Mouse (Mus musculus) CD4-positive helper T cell, adult 2 months (primary cell): ENCODE results near the gene Pak4.
"Not testable (repeated sequence)": the region's sequence is repeated elsewhere in the genome, so short reads cannot be mapped to it uniquely, and the experiment has no call there.

ENCODE experiments used
- DNase-seq: peaks from one replicate; pipeline ENCODE4 v3.0.0-alpha.2; 2012; ENCODE audit warnings: low read depth, missing footprints, low spot score

Pak4 gene

GRCm38 (mm10) chr7:28597642-28598446, at the start of gene Pak4, which contains the start of gene Samd4b:
Gene Pak4 (minus strand): TSS chr7:28598185.
Gene Samd4b (minus strand): TSS chr7:28598144.
- DNase-seq = peak; percentile 99

- DNase-seq = peak; percentile 23
Measured at GRCm38 (mm10) chr7:28647016-28647415, 49.0 kb upstream of the Pak4 start.

DNA sequence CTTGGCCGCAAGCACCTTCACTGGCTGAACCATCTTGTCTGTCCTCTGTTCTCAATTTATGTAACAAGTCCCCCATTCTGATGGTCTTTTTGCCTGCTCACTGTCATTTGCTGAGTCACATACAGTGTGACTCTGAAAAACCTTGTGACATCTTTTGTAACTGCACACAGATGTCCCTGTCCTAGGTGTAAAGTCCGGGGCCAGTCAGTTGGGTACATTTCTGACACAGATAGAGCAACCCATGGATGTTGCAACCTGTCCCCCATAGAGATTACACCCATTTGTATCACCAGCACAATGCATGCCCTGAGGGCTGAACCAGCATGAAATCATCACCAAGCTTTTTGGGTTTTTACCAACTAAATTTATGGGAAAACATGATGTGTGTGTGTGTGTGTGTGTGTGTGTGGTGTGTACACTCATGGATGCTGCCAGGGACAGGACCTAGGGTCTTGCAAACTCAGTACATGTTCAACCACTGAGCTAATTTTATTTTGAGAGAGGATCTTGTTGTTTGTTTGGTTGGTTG, 48.0 kb upstream of the Pak4 start:
- no peak for DNase-seq

DNA sequence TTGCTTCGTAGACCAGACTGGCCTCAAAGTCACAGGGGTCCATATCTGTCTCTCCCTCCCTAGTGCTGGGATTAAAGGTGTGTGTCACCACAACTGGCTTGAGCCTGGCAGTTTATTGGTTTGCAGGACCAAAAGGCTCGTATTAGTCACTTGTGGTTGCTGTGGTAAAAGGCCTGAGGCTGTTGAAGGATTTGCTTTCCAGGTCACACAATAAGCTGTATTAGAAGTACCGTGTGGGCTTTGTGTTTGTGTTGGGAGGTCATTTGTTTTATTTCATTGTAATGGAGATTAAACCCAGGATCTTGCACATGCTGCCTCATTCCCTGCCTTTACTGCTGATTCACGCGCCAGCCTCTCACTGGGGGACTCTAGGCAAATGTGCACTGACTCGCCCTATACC, 47.4 kb upstream of the Pak4 start:
- DNase-seq = no peak

DNA sequence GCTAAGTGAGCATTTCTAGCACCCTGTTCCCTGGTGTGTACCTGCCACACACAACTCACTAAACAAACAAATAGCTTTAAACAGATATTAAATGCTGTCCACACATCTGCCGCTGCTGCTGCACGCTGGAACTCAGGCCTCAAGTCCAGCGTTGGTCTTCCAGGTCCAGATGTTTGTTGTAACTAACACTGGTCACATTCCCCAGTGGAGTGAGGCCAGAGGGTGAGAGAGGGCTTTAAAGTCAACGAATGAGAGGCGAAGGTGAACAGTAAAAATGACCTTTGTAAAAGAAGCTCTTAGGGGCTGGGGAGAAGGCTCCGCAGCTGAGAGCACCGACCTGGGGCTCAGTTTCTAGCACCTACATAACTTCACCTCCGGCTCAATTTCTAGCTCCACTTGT, 43.6 kb upstream of the Pak4 start:
- no peak for DNase-seq

- no peak for DNase-seq
Measured at GRCm38 (mm10) chr7:28637511-28637910, 39.5 kb upstream of the Pak4 start.

- DNase-seq = no peak
Measured at GRCm38 (mm10) chr7:28634128-28634527, 36.1 kb upstream of the Pak4 start.

DNA sequence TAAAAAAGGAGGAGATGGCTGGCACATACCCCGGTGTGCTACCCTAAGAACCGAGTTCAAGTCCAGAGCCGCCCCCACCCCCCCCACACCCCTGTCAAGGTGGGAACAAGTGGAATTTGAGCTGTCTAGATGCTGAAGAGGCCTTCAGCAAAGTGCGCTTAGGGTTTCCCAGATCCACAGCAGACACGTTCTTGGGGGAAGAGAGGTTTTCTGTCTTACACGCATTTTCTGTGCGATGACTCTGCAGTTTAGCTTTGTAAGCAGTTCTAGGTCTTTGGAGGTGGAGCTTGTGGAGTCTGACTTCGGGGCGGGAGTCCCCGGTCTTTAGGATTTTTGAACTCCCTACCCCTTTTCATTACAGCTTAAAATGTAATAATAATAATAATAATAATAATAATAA, 33.1 kb upstream of the Pak4 start, which contains the start of gene Acp7:
TSS of gene Acp7 (minus strand) at position 260 of the 400 bp plus-strand sequence.
- DNase-seq = no peak

DNA sequence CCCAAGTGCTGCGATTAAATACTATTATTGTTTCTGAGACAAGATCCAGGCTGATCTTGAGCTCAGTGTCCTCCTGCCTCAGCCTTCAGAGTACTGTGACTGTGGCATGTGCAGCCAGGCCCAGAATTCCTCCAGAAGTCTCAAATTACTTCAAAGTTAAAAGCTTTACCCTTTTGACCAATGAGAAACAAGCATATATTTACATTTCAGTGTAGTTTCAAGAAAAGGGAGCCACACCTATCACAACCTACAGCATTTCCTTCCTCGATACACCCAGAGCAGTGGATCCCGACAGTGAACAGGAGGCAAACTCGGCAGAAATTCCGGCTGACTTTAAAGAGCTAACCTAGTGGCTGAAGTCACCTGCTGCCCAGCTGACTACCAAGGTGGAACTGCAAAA, 26.8 kb upstream of the Pak4 start:
- no peak for DNase-seq

- no peak for DNase-seq
Measured at GRCm38 (mm10) chr7:28619098-28619715, 21.2 kb upstream of the Pak4 start.

DNA sequence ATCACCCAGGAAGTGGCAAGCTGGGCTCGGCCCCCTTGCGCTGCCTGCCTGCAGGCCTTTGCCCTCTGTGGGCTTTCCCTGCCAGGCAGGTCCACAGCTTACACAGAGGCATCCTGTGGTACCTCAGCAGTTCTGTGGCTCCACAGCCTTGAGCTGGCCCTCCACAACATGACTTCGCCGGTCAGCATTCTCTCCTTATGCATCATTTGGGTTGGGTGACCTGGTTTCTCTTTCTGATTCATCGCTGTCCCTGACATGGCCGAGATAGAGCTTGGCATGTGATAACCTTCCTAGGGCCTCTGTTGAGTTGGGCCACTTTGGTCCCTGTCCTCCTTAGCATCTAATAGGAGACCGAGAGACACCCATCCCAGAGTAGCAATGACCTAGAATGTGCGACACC, 8.0 kb upstream of the Pak4 start:
- DNase-seq = no peak

DNA sequence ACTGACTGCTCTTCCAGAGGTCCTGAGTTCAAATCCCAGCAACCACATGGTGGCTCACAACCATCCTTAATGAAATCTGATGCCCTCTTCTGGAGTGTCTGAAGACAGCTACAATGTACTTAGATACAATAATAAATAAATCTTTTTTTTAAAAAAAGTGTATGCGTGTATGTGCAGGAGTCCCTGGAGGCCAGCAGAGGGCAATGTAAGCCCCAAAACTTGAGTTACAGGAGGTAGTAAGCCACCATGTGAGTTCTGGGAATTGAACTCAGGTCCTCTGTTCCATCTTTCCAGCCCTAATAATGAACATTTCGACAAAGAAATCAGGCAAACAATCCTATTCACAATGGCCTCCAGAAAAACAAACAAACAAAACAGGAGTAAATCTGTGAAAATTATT, 5.8 kb upstream of the Pak4 start:
- not testable (repeated sequence) for DNase-seq

DNA sequence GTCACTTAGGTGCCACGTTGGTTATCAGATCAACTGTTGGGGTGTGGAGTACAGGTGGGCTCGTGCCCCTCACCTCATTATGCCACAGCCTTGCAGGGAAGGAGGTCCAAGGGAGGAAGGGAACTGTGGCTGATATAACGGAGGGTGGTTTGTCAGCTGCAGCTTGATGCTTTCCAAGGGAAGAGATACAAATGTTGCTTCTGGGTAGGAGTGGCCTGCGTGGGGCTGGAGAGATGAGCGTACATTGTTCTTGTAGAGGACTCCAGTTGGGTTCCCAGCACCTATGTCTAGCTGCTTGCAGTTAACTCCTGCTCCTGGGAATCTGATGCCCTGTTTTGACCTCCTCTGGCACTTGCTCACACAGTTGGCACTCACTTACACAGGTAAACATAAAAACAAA, 5.2 kb upstream of the Pak4 start:
- DNase-seq = no peak

- DNase-seq = peak; percentile 76
Measured at GRCm38 (mm10) chr7:28601668-28602067, 3.7 kb upstream of the Pak4 start.

GRCm38 (mm10) chr7:28601029-28601428, 3.0 kb upstream of the Pak4 start:
- peak; percentile 73 for DNase-seq

GRCm38 (mm10) chr7:28598951-28599350, 966 bp upstream of the Pak4 start:
- DNase-seq = no peak

DNA sequence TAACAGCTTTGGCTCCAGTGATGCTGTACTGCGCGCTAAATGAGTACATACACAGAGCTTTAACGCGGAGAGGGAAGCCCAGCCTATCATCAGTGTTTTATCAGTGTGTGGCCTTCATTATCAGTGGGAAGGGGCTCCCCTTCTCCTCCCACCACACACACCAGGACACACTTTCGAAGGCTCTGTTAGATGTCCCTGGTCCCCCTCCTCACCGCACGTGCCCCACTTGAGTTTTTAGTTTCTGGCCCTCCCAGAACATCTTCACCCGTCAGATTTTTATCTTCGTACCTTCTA, 761 bp downstream of the Pak4 start:
- no peak for DNase-seq

- no peak for DNase-seq
Measured at GRCm38 (mm10) chr7:28596436-28597276, 1.3 kb downstream of the Pak4 start.

- no peak for DNase-seq
Measured at GRCm38 (mm10) chr7:28595751-28596435, 2.1 kb downstream of the Pak4 start.

DNA sequence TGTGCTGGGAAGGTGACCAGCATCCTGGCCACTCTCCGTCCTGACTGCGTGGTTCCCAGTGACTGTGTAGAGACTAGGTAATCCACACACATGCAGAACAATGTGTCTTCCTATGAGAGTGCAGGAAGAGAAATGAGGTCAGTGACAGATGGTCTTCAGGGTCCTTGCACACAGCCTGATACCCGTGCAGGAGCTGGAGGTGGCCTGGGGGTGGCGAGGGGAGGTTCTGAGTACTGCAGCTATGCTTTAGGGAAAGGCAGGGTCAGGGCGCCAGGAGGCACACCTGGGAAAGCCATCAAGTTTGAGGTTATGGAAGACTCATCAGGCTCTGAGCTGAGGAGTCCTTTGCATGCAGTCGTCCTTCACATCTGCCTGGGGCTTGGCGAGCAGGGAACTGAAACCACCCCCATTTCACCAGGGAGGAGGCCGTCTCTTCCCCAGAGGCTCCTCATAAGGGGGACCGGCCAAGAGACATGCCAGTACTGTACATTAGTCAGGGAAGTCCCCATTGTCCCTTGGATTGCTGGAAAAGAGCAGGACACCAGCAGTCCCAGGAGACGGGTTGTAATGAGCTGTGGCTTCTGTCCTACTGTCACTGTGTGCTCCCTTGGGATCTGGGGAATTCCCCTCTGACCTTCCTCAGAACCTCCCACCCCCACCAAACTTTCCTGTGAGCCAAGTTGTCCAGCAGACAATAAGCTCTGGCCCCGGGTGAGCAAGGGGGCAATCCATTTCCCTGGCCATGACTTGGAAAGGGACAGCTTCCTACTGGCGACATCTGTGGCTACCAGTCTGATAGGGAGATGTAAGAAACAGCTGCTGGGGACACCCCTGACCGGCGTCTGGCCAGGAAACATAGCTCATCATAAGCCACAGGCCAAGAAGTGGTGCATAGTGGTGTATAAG, 4.5 kb downstream of the Pak4 start:
- no peak for DNase-seq

- DNase-seq = no peak
Measured at GRCm38 (mm10) chr7:28591862-28592261, 6.1 kb downstream of the Pak4 start.
